33 mouse cellular contexts compared by ENCODE assay signal in genomic region chr5:43461987-43462715, GRCm38 (mm10). TPM values are rescaled to one million over a fixed set of nuclear protein-coding genes. Genes with fewer than 3 reads are reported as not detected.
A peak's percentile ranks its signal among the peaks of the same experiment; 100 is the strongest.
DNase-seq lines count a peak whose midpoint lies in the region; ATAC-seq lines count a peak whose summit lies in the region.
"Had no signal": no experiment of that assay in that cellular context is flagged by ENCODE, and none has a peak within 500 bp of the region (broad histone marks: within the 10 kb centered on the region; RNA-seq: fewer than 3 reads in every experiment).

No protein-coding gene starts in this region.

- WGBS in intestine, embryonic 15.5 days = 50% methylated on average over 1 of the region's 1 CpGs

- DNase-seq in heart, adult 11 months = peak; percentile 46
- DNase-seq in heart, postnatal 4 days = no peak
- peak; percentile 12 for DNase-seq in 3T3-L1 (ENCODE audit: low read depth, low spot score)
- peak; percentile 11 for DNase-seq in brain, adult 2 months (ENCODE audit: low read depth, low spot score)
- DNase-seq in forelimb bud, embryonic 11.5 days (ENCODE audit: low read depth, low spot score) = peak; percentile 43
- no peak for DNase-seq in cerebellum, adult 9-11 months
- DNase-seq: adrenal gland, adult 8-10 months; adrenal gland, postnatal 25 days; cerebellum, adult 18-20 months; cerebellum, adult 9-10 months; cerebellum, postnatal 25 days; gastrocnemius, adult 2 months; gastrocnemius, postnatal 25 days; heart, adult 2 months; heart, postnatal 14 days; kidney, adult 18-20 months had no signal

- no peak for ATAC-seq in intestine, embryonic 15.5 days
- ATAC-seq: activated CD4-positive, CD25-positive, alpha-beta regulatory T cell, adult 4 months; CD4-positive, CD25-positive, alpha-beta regulatory T cell, adult 4 months; forebrain, embryonic 13.5 days; forebrain, embryonic 16.5 days had no signal

- no peak overlapping the region for H3K4me2 ChIP-seq in intestine, embryonic 15.5 days (replicated peaks)
- H3K4me2 ChIP-seq: embryonic facial prominence, embryonic 12.5 days; embryonic facial prominence, embryonic 15.5 days; forebrain, embryonic 13.5 days; heart, embryonic 13.5 days; hindbrain, embryonic 12.5 days; hindbrain, embryonic 15.5 days had no signal

- H3K27ac ChIP-seq in intestine, embryonic 15.5 days = no peak overlapping the region
- H3K27ac ChIP-seq: embryonic facial prominence, embryonic 12.5 days; embryonic facial prominence, embryonic 15.5 days; forebrain, embryonic 10.5 days; forebrain, embryonic 13.5 days; gastrocnemius, adult 2 months; heart, adult 2 months; heart, embryonic 10.5 days; heart, embryonic 13.5 days; hindbrain, embryonic 12.5 days; hindbrain, embryonic 15.5 days had no signal

- no peak overlapping the region for H3K9ac ChIP-seq in intestine, embryonic 15.5 days
- H3K9ac ChIP-seq: embryonic facial prominence, embryonic 12.5 days; embryonic facial prominence, embryonic 15.5 days; forebrain, embryonic 13.5 days; heart, embryonic 13.5 days; hindbrain, embryonic 12.5 days; hindbrain, embryonic 15.5 days had no signal

- H3K36me3 ChIP-seq in intestine, embryonic 15.5 days = no peaks in the 10 kb centered on the region
- H3K36me3 ChIP-seq: embryonic facial prominence, embryonic 12.5 days; embryonic facial prominence, embryonic 15.5 days; forebrain, embryonic 10.5 days; heart, embryonic 10.5 days; heart, embryonic 13.5 days; hindbrain, embryonic 12.5 days; hindbrain, embryonic 15.5 days had no signal

- H3K27me3 ChIP-seq in intestine, embryonic 15.5 days (replicated peaks) = no peaks in the 10 kb centered on the region
- H3K27me3 ChIP-seq: embryonic facial prominence, embryonic 12.5 days; embryonic facial prominence, embryonic 15.5 days; forebrain, embryonic 13.5 days; heart, embryonic 13.5 days; hindbrain, embryonic 12.5 days; hindbrain, embryonic 15.5 days had no signal

- no peaks in the 10 kb centered on the region for H3K4me1 ChIP-seq in intestine, embryonic 15.5 days (replicated peaks)
- H3K4me1 ChIP-seq: embryonic facial prominence, embryonic 12.5 days; embryonic facial prominence, embryonic 15.5 days; forebrain, embryonic 10.5 days; forebrain, embryonic 13.5 days; heart, embryonic 10.5 days; hindbrain, embryonic 12.5 days; hindbrain, embryonic 15.5 days had no signal

- no peak overlapping the region for H3K4me3 ChIP-seq in intestine, embryonic 15.5 days (replicated peaks)
- H3K4me3 ChIP-seq: embryonic facial prominence, embryonic 12.5 days; embryonic facial prominence, embryonic 15.5 days; erythroblast, embryonic 14.5 days; forebrain, embryonic 10.5 days; forebrain, embryonic 13.5 days; gastrocnemius, adult 2 months; heart, adult 2 months; heart, embryonic 10.5 days; heart, embryonic 13.5 days; hindbrain, embryonic 12.5 days; hindbrain, embryonic 15.5 days had no signal

- no peaks in the 10 kb centered on the region for H3K9me3 ChIP-seq in intestine, embryonic 15.5 days
- H3K9me3 ChIP-seq: embryonic facial prominence, embryonic 12.5 days; embryonic facial prominence, embryonic 15.5 days; forebrain, embryonic 10.5 days; forebrain, embryonic 13.5 days; heart, embryonic 10.5 days; heart, embryonic 13.5 days; hindbrain, embryonic 12.5 days; hindbrain, embryonic 15.5 days had no signal

RNA-seq across cellular contexts. Expression of gene C1qtnf7, which starts 53.2 kb away (rescaled TPM):
- 1 to 10 TPM; 8.1 to 9.8 TPM for total RNA-seq in heart, postnatal 4 days (2021)
- 7.3 and 7.5 TPM in 2 replicates for polyA plus RNA-seq in intestine, embryonic 15.5 days (2015; fragmentation: Nextera tagmentation; extraction: Ambion mirVana)
- total RNA-seq: common myeloid progenitor, adult 5-6 weeks; ES-E14; hematopoietic stem cell, adult 5-6 weeks had no signal
- polyA plus RNA-seq: activated CD4-positive, CD25-positive, alpha-beta regulatory T cell, adult 4 months; C2C12; CD4-positive, CD25-positive, alpha-beta regulatory T cell, adult 4 months; erythroblast, embryonic 14.5 days had no signal

Comparison
In these comparisons a context has a peak if more than half of its experiments do, and no peak if none do; other contexts are left out.
1. DNase-seq: peak in heart, adult 11 months (single experiment), 3T3-L1 (single experiment), brain, adult 2 months (single experiment) and forelimb bud, embryonic 11.5 days (single experiment); none in heart, postnatal 4 days (single experiment) and cerebellum, adult 9-11 months (single experiment).